Mouse (Mus musculus): ENCODE measurements around the gene Six6.

The Six6 gene

GRCm38 (mm10) chr12:72957829-72958424 is 18.2 kb downstream of the Six6 start:
- DNase-seq (ENCODE audit: low read depth): no peak

GRCm38 (mm10) chr12:72958446-72958845 is 18.8 kb downstream of the Six6 start:
- no peak for DNase-seq (ENCODE audit: low read depth)

DNA sequence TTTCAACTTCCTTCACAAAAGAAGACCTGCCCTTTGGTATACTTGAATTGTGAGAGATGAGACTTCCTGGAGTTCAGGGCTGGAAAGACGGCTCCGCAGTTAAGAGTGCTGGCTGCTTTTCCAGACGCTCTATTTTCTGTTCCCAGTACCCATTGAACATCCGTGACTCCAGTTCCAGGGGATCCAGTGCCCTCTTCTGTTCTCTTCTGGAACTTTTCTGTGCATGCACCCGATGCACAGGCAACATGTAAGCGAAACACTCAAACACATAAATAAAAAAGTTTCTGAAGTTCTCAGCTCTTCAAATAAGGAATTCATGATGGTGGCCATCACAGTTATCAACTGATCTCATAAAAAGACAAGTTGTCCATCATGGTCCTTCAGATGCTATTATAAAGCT is 23.1 kb downstream of the Six6 start:
- no peak for DNase-seq (ENCODE audit: low read depth)

GRCm38 (mm10) chr12:72967541-72967940 is 27.8 kb downstream of the Six6 start:
- no peak for DNase-seq (ENCODE audit: low read depth)

DNA sequence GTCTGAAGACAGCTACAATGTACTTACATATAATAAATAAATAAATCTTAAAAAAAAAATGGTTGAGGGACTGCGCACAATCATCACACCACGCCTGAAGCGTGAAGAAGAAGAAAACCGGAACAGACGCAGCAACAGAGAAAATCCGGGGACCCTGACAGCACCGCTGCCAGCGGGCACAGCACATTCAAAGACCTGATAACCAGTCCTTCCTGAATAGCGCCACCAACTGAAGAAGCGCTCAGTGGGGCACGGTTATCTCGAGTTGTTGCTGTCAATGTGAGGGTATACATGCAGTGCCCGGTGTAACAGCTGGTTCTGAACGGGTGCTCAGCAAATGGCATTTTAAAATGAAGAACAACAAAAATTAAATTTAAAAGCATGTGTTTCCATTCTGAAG is 30.9 kb downstream of the Six6 start:
- no peak for DNase-seq (ENCODE audit: low read depth)

DNA sequence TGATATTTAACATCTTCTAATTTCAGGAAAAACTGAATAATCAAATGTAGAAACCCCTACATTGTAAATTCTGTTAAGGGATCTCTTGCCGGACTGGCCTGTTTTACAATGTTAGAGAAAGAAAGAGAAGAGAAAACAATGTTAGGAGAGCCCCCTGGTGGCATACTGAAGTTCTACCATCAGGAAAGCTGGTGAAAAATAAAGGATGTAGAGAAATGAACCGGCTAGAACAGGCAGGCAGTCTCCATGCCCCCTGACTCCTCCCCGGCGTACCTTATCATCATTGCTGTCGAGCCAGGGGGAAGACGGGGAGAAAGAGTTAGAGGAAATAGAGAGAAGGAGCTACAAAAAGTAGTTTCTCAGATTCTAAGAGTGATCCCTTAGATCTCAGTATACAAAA is 33.5 kb downstream of the Six6 start:
- peak; percentile 59 for DNase-seq (ENCODE audit: low read depth)

DNA sequence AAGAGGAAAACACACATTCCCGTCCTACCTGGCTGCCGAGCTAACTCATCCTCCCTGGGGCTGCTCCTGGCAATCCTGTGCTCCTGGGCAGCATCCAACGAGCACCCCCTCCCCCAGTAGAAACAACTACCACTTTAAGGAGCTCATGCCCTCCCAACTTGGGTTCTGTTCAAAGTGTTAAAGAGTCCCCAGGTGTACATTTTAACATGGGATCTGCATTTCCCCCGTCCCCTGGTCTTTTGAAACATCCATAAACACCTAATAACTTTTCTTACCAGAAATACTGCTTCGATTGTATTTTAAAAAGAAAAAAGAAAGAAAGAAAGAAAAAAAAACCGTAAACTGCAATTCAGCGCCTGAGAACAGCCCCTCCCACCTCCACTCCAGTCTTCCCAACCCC is 36.5 kb downstream of the Six6 start:
- DNase-seq (ENCODE audit: low read depth): no peak

- peak; percentile 77 for DNase-seq (ENCODE audit: low read depth)
Observed at GRCm38 (mm10) chr12:72976718-72977117, 37.0 kb downstream of the Six6 start.

DNA sequence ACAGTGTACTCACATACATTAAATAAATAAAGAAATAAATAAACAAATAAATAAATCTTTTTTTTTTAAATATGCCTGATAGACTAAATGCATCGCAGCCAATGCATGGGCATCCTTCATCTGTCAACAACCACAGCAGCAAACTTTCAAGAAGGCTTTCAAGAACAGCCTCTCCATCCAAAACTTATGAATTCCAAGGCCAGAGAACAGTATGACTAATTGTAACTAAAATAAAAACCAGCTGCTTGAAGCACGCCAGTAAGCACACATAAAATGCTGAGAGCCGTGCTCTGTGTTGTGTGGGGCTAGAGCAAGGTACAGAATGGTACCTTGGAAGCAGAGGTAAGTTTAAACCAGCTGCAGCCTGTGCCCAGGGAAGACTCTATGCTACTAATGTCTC is 38.2 kb downstream of the Six6 start:
- no peak for DNase-seq (ENCODE audit: low read depth)

GRCm38 (mm10) chr12:72979236-72979635 is 39.5 kb downstream of the Six6 start:
- no peak for DNase-seq (ENCODE audit: low read depth)

- no peak for DNase-seq (ENCODE audit: low read depth)
Observed at GRCm38 (mm10) chr12:72982616-72983015, 42.9 kb downstream of the Six6 start.

GRCm38 (mm10) chr12:72983071-72983857 is 43.6 kb downstream of the Six6 start:
- DNase-seq (ENCODE audit: low read depth): no peak
